In genomic region chr14:31433851-31434360, GRCm38 (mm10) we compare ENCODE assay signal across 8 mouse cellular contexts. TPM values are rescaled to one million over a fixed set of nuclear protein-coding genes. Genes with fewer than 3 reads are reported as not detected.
DNase-seq lines count a peak whose midpoint lies in the region; ATAC-seq and TF ChIP-seq lines count a peak whose summit lies in the region.

No protein-coding gene starts in this region.

- H3K4me2 ChIP-seq in hindbrain, postnatal 0 days (ENCODE audit: low read depth, low read length) = peak overlapping the region; percentile 90
- H3K4me2 ChIP-seq in liver, embryonic 12.5 days = peak overlapping the region; percentile 93
- peak overlapping the region; percentile 97; the same call in 1 of the 2 replicates for H3K4me2 ChIP-seq in stomach, embryonic 14.5 days (replicated peaks; ENCODE audit: low read depth, low read length)

- peaks cover 9% of the 10 kb centered on the region for H3K36me3 ChIP-seq in embryonic facial prominence, embryonic 10.5 days (replicated peaks)
- no peaks in the 10 kb centered on the region for H3K36me3 ChIP-seq in hindbrain, postnatal 0 days (ENCODE audit: insufficient read depth, low read length)
- no peaks in the 10 kb centered on the region for H3K36me3 ChIP-seq in liver, embryonic 12.5 days
- H3K36me3 ChIP-seq in stomach, embryonic 14.5 days (ENCODE audit: control insufficient read depth, insufficient read depth, low read length) = no peaks in the 10 kb centered on the region

- H3K4me3 ChIP-seq in embryonic facial prominence, embryonic 10.5 days = peak overlapping the region; percentile 88
- H3K4me3 ChIP-seq in hindbrain, postnatal 0 days (ENCODE audit: low read length) = peak overlapping the region; percentile 92
- H3K4me3 ChIP-seq in liver, embryonic 12.5 days = 0 out of 2 replicates have a peak overlapping the region, but pooled peaks have one; percentile 68
- no peak overlapping the region for H3K4me3 ChIP-seq in stomach, embryonic 14.5 days (ENCODE audit: low read depth, low read length)

- intact Hi-C loops in left cerebral cortex, postnatal 14 days (cut with DNase I) = no loop called here

- peaks cover 22% of the 10 kb centered on the region for H3K27me3 ChIP-seq in embryonic facial prominence, embryonic 10.5 days (replicated peaks; ENCODE audit: low read depth, poor library complexity, severe bottlenecking)
- no peaks in the 10 kb centered on the region for H3K27me3 ChIP-seq in hindbrain, postnatal 0 days (ENCODE audit: insufficient read depth, low read length)
- H3K27me3 ChIP-seq in liver, embryonic 12.5 days (replicated peaks) = peaks cover 47% of the 10 kb centered on the region
- H3K27me3 ChIP-seq in stomach, embryonic 14.5 days (ENCODE audit: control insufficient read depth, insufficient read depth, low read length) = no peaks in the 10 kb centered on the region

- no peaks in the 10 kb centered on the region for H3K9me3 ChIP-seq in embryonic facial prominence, embryonic 10.5 days
- no peaks in the 10 kb centered on the region for H3K9me3 ChIP-seq in hindbrain, postnatal 0 days (ENCODE audit: low read length)
- no peaks in the 10 kb centered on the region for H3K9me3 ChIP-seq in liver, embryonic 12.5 days (replicated peaks)
- H3K9me3 ChIP-seq in stomach, embryonic 14.5 days (ENCODE audit: control insufficient read depth, low read depth, low read length) = no peaks in the 10 kb centered on the region

- no peak for ATAC-seq in hindbrain, postnatal 0 days
- 0 out of 2 replicates have a peak, but pooled peaks have one; percentile 18 for ATAC-seq in liver, embryonic 12.5 days
- ATAC-seq in stomach, embryonic 14.5 days (ENCODE audit: insufficient number of reproducible peaks, insufficient read depth, low FRiP score, low read depth) = no peak

- peak; percentile 23 for DNase-seq in cerebellum, adult 9-11 months
- no peak for DNase-seq in cerebellum, postnatal 10 days
- DNase-seq in embryonic facial prominence, embryonic 10.5 days (ENCODE audit: low spot score) = peak; percentile 73
- DNase-seq in hindbrain, postnatal 0 days (ENCODE audit: low spot score) = no peak
- DNase-seq in left cerebral cortex, postnatal 14 days (ENCODE audit: low spot score in 2 of 2) = no peak
- no peak for DNase-seq in thymus, adult 18-20 months

- H3K4me1 ChIP-seq in embryonic facial prominence, embryonic 10.5 days = peaks cover 58% of the 10 kb centered on the region
- peaks cover 8% of the 10 kb centered on the region; the same call in 1 of the 2 replicates for H3K4me1 ChIP-seq in hindbrain, postnatal 0 days (ENCODE audit: insufficient read depth, low read length)
- H3K4me1 ChIP-seq in liver, embryonic 12.5 days = peaks cover 51% of the 10 kb centered on the region
- peaks cover 20% of the 10 kb centered on the region; the same call in 1 of the 2 replicates for H3K4me1 ChIP-seq in stomach, embryonic 14.5 days (ENCODE audit: control insufficient read depth, insufficient read depth, low read length)

- H3K27ac ChIP-seq in embryonic facial prominence, embryonic 10.5 days (replicated peaks) = peak overlapping the region; percentile 92
- peak overlapping the region; percentile 20; the same call in 1 of the 2 replicates for H3K27ac ChIP-seq in hindbrain, postnatal 0 days
- H3K27ac ChIP-seq in liver, embryonic 12.5 days = peak overlapping the region; percentile 66
- H3K27ac ChIP-seq in stomach, embryonic 14.5 days (ENCODE audit: low read length) = peak overlapping the region; percentile 16; the same call in 1 of the 2 replicates

- no peak overlapping the region for H3K9ac ChIP-seq in hindbrain, postnatal 0 days (replicated peaks; ENCODE audit: low read length)
- H3K9ac ChIP-seq in liver, embryonic 12.5 days = no peak overlapping the region
- H3K9ac ChIP-seq in stomach, embryonic 14.5 days (replicated peaks; ENCODE audit: low read depth, low read length) = no peak overlapping the region

- no peak for TF ChIP-seq CTCF in hindbrain, postnatal 0 days (IDR thresholded peaks at IDR 0.05; ENCODE audit: low read depth)

- WGBS in embryonic facial prominence, embryonic 10.5 days = 12% methylated on average over 7 of the region's 7 CpGs
- 32% methylated on average over 7 of the region's 7 CpGs for WGBS in hindbrain, postnatal 0 days
- 57% methylated on average over 7 of the region's 7 CpGs for WGBS in liver, embryonic 12.5 days (ENCODE audit: insufficient replicate concordance)
- 33% methylated on average over 7 of the region's 7 CpGs for WGBS in stomach, embryonic 14.5 days

RNA-seq across cellular contexts. Expression of gene Sh3bp5, which starts 2.0 kb away (rescaled TPM):
- 26.3 and 30.2 TPM in 2 replicates for polyA plus RNA-seq in embryonic facial prominence, embryonic 10.5 days (2016; fragmentation: Nextera tagmentation; extraction: Ambion mirVana)
- total RNA-seq in hindbrain, postnatal 0 days (2014; rRNA removed) = 41.6 and 53.9 TPM in 2 replicates
- 127 and 149 TPM in 2 replicates for polyA plus RNA-seq in hindbrain, postnatal 0 days (2015; fragmentation: Nextera tagmentation; extraction: Ambion mirVana)
- polyA plus RNA-seq in liver, embryonic 12.5 days (2016; fragmentation: Nextera tagmentation; extraction: Ambion mirVana) = 13.8 and 15.1 TPM in 2 replicates
- 8.9 and 10.7 TPM in 2 replicates for polyA plus RNA-seq in stomach, embryonic 14.5 days (2014; fragmentation: Nextera tagmentation; extraction: Ambion mirVana)
- total RNA-seq in left cerebral cortex, postnatal 14 days (2021) = 10 to 100 TPM; 73.5 to 73.9 TPM

Comparison
In these comparisons a context has a peak if more than half of its experiments do, and no peak if none do; other contexts are left out.
1. DNase-seq: peak in cerebellum, adult 9-11 months (single experiment) and embryonic facial prominence, embryonic 10.5 days (single experiment); none in cerebellum, postnatal 10 days (0 of 2), hindbrain, postnatal 0 days (single experiment), left cerebral cortex, postnatal 14 days (0 of 2) and thymus, adult 18-20 months (0 of 2).
2. H3K27ac ChIP-seq: peak in every context shown above with its lines; median percentile 92 in embryonic facial prominence, embryonic 10.5 days; 66 in liver, embryonic 12.5 days; 20 in hindbrain, postnatal 0 days; 16 in stomach, embryonic 14.5 days.
3. Peak in every context shown above with its lines, with median percentiles within 50 percentile points of each other: H3K4me2 ChIP-seq.